Mouse (Mus musculus) neural tube, embryonic 14.5 days (tissue): Measurements from ENCODE around the gene Tmem132c. TPM values are rescaled to one million over a fixed set of nuclear protein-coding genes. Genes with fewer than 3 reads are reported as not detected.

Experiments
- ATAC-seq: fragments of 200-750 bp; cut with Nextera tagmentation; 2 replicates; pipeline ENCODE4 v1.8.0; 2017; ENCODE audit warnings: low read depth, mild to moderate bottlenecking, moderate TSS enrichment, moderate library complexity
- H3K27ac ChIP-seq: fragments of 300-500 bp; sonication (generic); 2 replicates; pipeline ENCODE4 v1.5.1; 2014; ENCODE audit warnings: low read depth, mild to moderate bottlenecking, control low read depth, low read length, moderate library complexity, mixed read lengths
- H3K27me3 ChIP-seq: fragments of 300-500 bp; sonication (generic); 2 replicates; pipeline ENCODE4 v1.6.1; 2014; ENCODE audit warnings: low read length; ENCODE audit not compliant: control insufficient read depth, insufficient read depth
- H3K36me3 ChIP-seq: fragments of 300-500 bp; sonication (generic); 2 replicates; pipeline ENCODE4 v1.6.1; 2014; ENCODE audit warnings: low read length, mixed read lengths; ENCODE audit not compliant: control insufficient read depth, insufficient read depth
- H3K4me1 ChIP-seq: fragments of 300-500 bp; sonication (generic); 2 replicates; pipeline ENCODE4 v1.6.1; 2014; ENCODE audit warnings: low read length; ENCODE audit not compliant: control insufficient read depth, insufficient read depth
- H3K4me2 ChIP-seq: fragments of 300-500 bp; sonication (generic); 2 replicates; pipeline ENCODE4 v1.6.1; 2014; ENCODE audit warnings: mild to moderate bottlenecking, low read depth, low read length, control low read depth
- H3K4me3 ChIP-seq: fragments of 300-500 bp; sonication (generic); 2 replicates; pipeline ENCODE4 v1.5.1; 2014; ENCODE audit warnings: low read depth, low read length, control low read depth, mixed read lengths
- H3K9ac ChIP-seq: fragments of 300-500 bp; sonication (generic); replicated peaks from 2 replicates; pipeline ENCODE4 v1.6.1; 2014; ENCODE audit warnings: low read depth, mild to moderate bottlenecking, control low read depth, low read length, mixed read lengths
- H3K9me3 ChIP-seq: fragments of 300-500 bp; sonication (generic); 2 replicates; pipeline ENCODE4 v1.6.1; 2016; ENCODE audit warnings: low read length; ENCODE audit not compliant: control insufficient read depth
- WGBS: fragments of 180-500 bp; shearing (Covaris S2); extraction: QIAGEN DNeasy Blood & Tissue Kit; methylation state at CpG from one replicate; pipeline ENCODE4 v1.1.7; 2014; 5-methylcytosine and 5-hydroxymethylcytosine counted together
- polyA plus RNA-seq: library from polyadenylated mRNA; unstranded; fragments of >200 nt; fragmentation: Nextera tagmentation; extraction: Ambion mirVana; gene quantifications from 2 replicates; pipeline ENCODE4 v1.2.1, GENCODE M21; 2014

The Tmem132c gene
- polyA plus RNA-seq, 1 experiment from 2014 or later: 9.4 TPM

GRCm38 (mm10) chr5:127271145-127271544, 29.5 kb downstream of the Tmem132c start:
- H3K4me2 ChIP-seq: no peak overlapping the region
- no peaks in the 10 kb centered on the region for H3K27me3 ChIP-seq
- no peak overlapping the region for H3K9ac ChIP-seq
- no peak for ATAC-seq
- no peaks in the 10 kb centered on the region for H3K9me3 ChIP-seq
- H3K4me3 ChIP-seq: no peak overlapping the region
- WGBS: 75% methylated on average over 3 of the region's 3 CpGs
- H3K36me3 ChIP-seq: no peaks in the 10 kb centered on the region
- no peak overlapping the region for H3K27ac ChIP-seq
- no peaks in the 10 kb centered on the region for H3K4me1 ChIP-seq

DNA sequence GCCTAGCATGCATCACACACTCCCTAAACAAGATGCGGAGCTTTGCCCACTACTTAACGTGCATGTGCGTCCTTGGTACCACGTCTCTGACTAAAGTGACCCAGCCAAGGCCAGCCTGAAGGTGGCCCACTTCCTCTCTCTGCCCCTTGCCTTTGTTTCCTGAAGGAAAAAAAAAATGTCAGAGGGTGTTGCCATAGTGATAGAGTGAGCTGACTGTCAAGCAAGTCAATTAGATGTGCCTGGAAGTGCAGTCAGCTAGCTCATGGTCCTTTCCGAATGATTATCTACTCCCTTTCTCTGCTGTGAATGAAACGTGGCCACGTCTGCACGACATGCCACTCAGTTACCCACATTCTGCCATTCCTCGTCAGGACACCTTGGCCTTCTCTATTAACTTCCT, 37.9 kb downstream of the Tmem132c start:
- Histone ChIP-seq H3K4me2 (no peak overlapping the region), H3K4me1 (no peaks in the 10 kb centered on the region), H3K36me3 (no peaks in the 10 kb centered on the region), H3K27me3 (no peaks in the 10 kb centered on the region), H3K27ac (no peak overlapping the region), H3K4me3 (no peak overlapping the region), H3K9me3 (no peaks in the 10 kb centered on the region), H3K9ac (no peak overlapping the region)
- 39% methylated on average over 9 of the region's 9 CpGs for WGBS
- ATAC-seq: no peak

- no peaks in the 10 kb centered on the region for H3K27me3 ChIP-seq
- no peak overlapping the region for H3K9ac ChIP-seq
- no peak overlapping the region for H3K4me2 ChIP-seq
- no peaks in the 10 kb centered on the region for H3K9me3 ChIP-seq
- ATAC-seq: no peak
- no peak overlapping the region for H3K4me3 ChIP-seq
- no peak overlapping the region for H3K27ac ChIP-seq
- no peaks in the 10 kb centered on the region for H3K36me3 ChIP-seq
- WGBS: 79% methylated on average over 4 of the region's 4 CpGs
- H3K4me1 ChIP-seq: no peaks in the 10 kb centered on the region
Observed at GRCm38 (mm10) chr5:127281186-127281585, 39.6 kb downstream of the Tmem132c start.

DNA sequence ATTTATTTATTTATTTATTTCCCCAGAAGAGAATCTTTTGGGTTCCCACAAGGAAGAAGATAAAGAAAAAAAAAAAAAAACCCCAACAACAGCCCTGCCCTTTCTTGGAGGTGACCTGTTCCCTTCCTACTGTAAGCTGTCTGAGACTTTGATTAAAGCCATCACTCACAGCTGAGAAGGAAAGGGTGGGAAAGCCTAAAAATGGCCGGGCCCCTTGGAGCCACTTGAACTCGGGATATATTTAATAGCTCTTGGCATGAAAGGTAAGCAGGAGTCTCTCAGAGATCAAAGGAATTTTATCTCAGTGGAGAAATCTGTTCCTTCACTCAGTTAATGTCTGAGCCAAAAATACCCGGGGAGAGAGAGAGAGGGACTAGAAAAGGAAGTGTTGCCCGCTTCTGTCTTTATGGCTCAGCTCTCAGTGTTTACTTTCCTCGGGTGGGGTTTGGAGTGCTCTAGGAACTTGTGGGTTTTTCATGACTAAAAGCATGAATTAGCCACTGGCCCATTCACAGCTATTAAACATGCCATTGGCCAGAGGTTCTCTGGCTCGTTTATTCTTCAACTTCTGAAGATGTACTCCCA, 41.0 kb downstream of the Tmem132c start:
- H3K9me3 ChIP-seq: no peaks in the 10 kb centered on the region
- no peak overlapping the region for H3K4me3 ChIP-seq
- H3K9ac ChIP-seq: no peak overlapping the region
- no peak overlapping the region for H3K27ac ChIP-seq
- H3K36me3 ChIP-seq: no peaks in the 10 kb centered on the region
- H3K4me1 ChIP-seq: no peaks in the 10 kb centered on the region
- WGBS: 57% methylated on average over 6 of the region's 6 CpGs
- H3K27me3 ChIP-seq: no peaks in the 10 kb centered on the region
- no peak for ATAC-seq
- H3K4me2 ChIP-seq: no peak overlapping the region

GRCm38 (mm10) chr5:127286886-127287285, 45.3 kb downstream of the Tmem132c start:
- peaks cover 10% of the 10 kb centered on the region for H3K4me1 ChIP-seq
- 22% methylated on average over 5 of the region's 5 CpGs for WGBS
- ATAC-seq: no peak
- no peaks in the 10 kb centered on the region for H3K9me3 ChIP-seq
- H3K36me3 ChIP-seq: no peaks in the 10 kb centered on the region
- no peak overlapping the region for H3K9ac ChIP-seq
- H3K4me2 ChIP-seq: no peak overlapping the region
- no peaks in the 10 kb centered on the region for H3K27me3 ChIP-seq
- no peak overlapping the region for H3K4me3 ChIP-seq
- no peak overlapping the region for H3K27ac ChIP-seq

DNA sequence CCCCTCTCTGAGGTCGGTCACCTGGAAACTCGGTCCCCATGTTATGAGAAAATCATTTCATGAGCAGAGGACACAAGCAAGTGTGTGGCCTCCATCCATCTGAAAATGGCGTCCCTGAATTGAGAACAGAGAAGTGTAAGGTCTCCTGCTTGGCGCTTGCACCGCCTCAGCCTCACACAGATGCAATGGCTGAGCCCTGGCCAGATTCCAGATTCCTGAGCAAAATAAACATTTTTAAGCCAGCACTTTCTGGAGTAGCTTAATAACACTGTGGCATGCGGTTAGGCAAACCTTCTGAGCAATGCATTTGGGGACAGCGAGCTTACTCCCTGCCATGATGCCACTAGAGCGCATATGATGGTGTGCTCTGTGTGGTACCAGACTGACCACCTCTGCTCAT, 48.1 kb downstream of the Tmem132c start:
- H3K36me3 ChIP-seq: no peaks in the 10 kb centered on the region
- no peak overlapping the region for H3K4me2 ChIP-seq
- H3K9ac ChIP-seq: no peak overlapping the region
- no peaks in the 10 kb centered on the region for H3K9me3 ChIP-seq
- no peak overlapping the region for H3K27ac ChIP-seq
- ATAC-seq: no peak
- H3K4me1 ChIP-seq: peaks cover 10% of the 10 kb centered on the region
- WGBS: 93% methylated on average over 8 of the region's 8 CpGs
- no peaks in the 10 kb centered on the region for H3K27me3 ChIP-seq
- H3K4me3 ChIP-seq: no peak overlapping the region

DNA sequence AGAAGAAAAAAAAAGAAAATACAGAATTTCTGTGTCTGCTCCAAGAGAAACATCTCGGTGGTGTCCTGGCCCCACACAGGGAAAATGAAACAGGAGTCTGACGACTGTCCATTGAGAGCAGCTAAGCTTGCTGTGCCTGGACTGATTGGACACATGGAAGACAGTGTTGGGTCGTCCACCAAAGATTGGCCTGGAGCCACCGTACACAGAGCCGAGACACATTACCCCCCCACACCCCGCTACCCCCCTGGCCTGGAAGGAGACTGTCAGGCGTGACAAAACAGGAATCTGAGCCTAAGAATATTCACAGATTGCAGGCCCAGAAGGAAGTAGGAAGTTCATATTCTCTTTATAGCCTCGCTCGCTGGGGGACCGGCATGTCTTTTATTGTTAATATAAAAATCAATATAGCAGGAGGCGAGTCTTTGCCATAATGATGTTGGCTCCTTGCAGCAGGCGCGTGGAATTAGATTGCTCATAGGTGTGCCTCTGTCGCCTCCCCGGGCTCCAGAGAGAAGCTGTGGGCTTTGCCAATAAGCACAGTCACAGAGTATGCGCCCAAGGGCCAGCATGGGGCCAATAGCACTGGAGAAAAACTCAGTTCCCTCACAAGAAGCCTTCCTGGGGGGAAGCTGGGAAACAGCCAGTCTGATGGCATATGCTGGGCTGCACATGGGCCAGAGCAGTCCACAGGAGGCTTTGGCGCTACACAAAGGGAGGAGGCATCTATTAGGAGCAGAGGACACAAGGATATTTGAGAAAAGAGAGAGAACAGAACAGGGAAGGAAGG, 49.0 kb downstream of the Tmem132c start:
- 34% methylated on average over 17 of the region's 17 CpGs for WGBS
- peaks cover 10% of the 10 kb centered on the region for H3K4me1 ChIP-seq
- no peak overlapping the region for H3K4me2 ChIP-seq
- H3K9me3 ChIP-seq: no peaks in the 10 kb centered on the region
- peak; percentile 79 for ATAC-seq
- H3K9ac ChIP-seq: no peak overlapping the region
- peak overlapping the region; percentile 70; the same call in 1 of the 2 replicates for H3K27ac ChIP-seq
- no peak overlapping the region for H3K4me3 ChIP-seq
- H3K36me3 ChIP-seq: no peaks in the 10 kb centered on the region
- H3K27me3 ChIP-seq: no peaks in the 10 kb centered on the region

DNA sequence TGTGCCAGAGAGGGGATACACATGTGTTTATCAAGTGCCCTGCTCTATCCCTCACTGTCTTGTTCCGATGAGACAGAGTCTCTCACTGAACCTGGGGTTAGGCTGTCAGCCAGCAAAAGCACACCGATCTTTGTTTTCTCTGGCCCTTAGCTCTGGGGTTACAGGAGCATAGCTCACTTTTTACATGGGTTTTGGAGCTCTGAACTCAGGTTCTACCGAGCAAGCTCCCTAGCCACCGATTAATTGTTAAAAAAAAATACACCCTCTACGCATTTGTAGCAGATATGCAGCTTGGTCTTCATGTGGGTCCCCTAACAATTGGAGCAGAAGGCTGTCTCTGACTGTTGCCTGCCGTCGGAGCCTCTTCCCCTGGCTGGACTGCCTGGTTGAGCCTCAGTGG, 50.0 kb downstream of the Tmem132c start:
- Histone ChIP-seq H3K9me3 (no peaks in the 10 kb centered on the region), H3K4me1 (peaks cover 10% of the 10 kb centered on the region), H3K27ac (no peak overlapping the region; the same call in 1 of the 2 replicates), H3K9ac (no peak overlapping the region), H3K27me3 (no peaks in the 10 kb centered on the region), H3K4me2 (no peak overlapping the region), H3K4me3 (no peak overlapping the region), H3K36me3 (no peaks in the 10 kb centered on the region)
- WGBS: 73% methylated on average over 7 of the region's 7 CpGs
- no peak for ATAC-seq

DNA sequence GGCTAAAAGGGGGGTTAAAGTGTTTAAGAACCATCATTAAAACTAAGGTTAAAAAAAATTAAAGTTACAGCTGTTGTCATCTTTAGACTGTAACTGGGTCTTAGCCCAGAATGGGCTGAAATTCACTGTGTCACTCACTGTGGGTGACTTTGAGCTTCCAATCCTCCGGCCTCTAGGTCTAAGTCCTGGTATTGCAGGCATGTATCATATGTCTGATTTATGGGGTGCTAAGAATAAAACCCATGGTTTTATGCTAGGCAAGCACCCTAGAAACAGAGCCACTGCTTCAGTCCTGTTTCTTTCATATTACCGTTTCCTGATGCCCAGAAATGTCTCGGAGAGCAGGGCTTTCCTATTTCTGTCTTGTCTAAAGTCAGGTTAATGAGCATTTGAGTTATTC, 52.1 kb downstream of the Tmem132c start:
- Histone ChIP-seq H3K36me3 (no peaks in the 10 kb centered on the region), H3K9me3 (no peaks in the 10 kb centered on the region), H3K4me1 (peaks cover 18% of the 10 kb centered on the region), H3K27me3 (no peaks in the 10 kb centered on the region; the same call in 1 of the 2 replicates), H3K9ac (no peak overlapping the region), H3K4me3 (no peak overlapping the region), H3K27ac (no peak overlapping the region), H3K4me2 (no peak overlapping the region)
- ATAC-seq: no peak
- 88% methylated on average over 3 of the region's 3 CpGs for WGBS
